Mouse (Mus musculus) ovary, postnatal 14 days (tissue): Measurements from ENCODE around the gene Dcp1b.
"Not testable (repeated sequence)": the region's sequence is repeated elsewhere in the genome, so short reads cannot be mapped to it uniquely, and the experiment has no call there.

Experiments
- DNase-seq: peaks from one replicate; pipeline ENCODE4 v3.0.0; 2022; ENCODE audit warnings: low spot score

Gene Dcp1b

DNA sequence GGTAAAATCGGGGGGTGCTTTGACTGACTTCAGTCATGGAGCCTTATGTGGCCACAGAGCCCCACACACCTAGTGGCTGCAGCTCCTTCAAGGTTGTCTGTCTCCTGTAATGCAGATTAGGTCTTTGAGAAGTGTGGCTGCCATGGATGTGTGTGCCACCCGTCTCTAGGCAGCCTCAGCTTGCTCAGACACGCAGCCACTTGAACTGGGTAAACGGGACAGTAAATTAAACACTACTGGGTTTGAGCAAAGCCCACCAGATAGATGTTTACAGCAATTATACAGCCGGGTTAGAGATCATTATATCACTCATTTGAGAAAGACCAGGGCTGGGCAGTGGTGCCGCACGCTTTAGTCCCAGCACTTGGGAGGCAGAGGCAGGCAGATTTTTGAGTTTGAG is 19.5 kb downstream of the Dcp1b start:
- no peak for DNase-seq

DNA sequence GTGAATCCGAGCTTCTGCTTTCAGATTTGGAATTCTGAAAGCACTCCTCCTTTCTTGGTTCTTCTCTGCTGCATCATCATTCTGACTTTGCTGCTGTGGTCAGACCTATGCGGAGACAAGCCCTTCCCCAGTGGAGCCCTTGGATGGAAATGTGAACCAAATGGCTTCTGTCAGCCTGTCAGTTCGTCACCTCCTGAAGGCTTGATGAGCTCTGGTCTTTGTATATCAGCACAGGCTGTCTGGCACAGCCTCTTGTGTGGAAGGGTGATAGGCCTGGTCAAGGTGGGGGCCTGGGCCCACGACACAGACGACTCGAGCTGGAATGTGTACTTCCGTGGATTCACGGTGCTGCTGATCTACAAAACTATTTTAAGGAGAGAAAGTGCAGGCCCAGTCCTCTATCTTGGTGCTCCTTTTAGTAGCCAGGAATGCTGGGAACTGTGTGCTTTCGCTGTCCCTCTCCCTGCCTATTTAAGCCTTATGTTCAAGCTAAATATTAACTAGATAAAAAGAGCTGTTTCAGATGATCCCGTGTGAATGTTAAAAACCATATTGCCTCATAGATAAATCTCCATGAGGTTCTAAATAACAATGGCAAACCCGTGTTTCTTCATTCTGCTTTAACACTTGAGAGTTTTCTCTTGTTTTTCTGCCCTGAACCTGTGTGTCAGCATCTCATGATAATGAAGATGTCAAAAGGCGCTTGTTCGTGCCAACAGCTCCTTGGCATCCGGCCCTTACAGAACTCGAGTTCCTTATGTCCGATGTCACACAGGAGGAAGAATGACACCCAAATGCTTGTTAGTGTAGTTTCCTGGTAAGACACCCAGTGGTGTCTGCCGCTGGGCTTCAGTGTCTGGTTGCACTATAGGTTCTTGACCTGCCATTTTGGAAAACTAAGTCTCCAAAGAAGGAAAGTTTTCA is 21.6 kb downstream of the Dcp1b start, which contains the start of gene Cacna1c:
Gene Cacna1c, minus strand, starts transcription at position 37 of the 924 bp plus-strand sequence.
- no peak for DNase-seq

DNA sequence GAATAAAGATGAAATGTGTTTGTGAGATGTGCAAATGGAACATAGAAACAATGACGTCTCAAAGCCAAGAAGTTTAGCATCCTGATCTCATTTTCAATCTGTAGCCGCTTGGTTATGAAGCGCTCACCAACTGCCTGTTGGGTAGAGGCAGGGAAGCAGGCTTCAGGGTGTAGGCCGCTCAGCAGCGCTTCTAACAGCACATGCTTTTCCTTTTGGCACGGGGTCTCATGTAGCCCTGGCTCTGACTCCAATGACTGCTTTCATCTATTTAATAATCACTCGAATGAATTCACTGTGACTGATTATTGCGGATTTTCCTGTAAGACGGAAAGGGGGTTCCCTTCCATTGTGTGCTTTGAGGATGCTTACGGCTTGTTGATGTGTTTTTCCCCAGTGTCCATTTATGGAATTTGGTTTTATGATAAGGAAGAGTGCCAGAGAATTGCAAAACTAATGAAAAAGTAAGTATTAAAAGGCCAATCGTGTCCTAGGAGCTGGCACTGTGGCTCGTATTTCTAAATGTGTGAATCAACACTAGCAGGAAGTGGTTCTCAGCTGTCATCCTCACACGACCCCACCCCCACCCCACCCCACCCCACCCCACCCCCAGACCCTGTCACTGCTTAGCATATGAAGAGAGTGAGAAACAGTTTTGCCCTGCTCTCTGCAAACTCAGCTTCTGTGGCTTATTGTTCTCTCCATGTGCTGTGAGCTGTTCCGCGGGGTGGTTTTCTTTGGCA is 23.7 kb downstream of the Dcp1b start:
- DNase-seq, result no peak

DNA sequence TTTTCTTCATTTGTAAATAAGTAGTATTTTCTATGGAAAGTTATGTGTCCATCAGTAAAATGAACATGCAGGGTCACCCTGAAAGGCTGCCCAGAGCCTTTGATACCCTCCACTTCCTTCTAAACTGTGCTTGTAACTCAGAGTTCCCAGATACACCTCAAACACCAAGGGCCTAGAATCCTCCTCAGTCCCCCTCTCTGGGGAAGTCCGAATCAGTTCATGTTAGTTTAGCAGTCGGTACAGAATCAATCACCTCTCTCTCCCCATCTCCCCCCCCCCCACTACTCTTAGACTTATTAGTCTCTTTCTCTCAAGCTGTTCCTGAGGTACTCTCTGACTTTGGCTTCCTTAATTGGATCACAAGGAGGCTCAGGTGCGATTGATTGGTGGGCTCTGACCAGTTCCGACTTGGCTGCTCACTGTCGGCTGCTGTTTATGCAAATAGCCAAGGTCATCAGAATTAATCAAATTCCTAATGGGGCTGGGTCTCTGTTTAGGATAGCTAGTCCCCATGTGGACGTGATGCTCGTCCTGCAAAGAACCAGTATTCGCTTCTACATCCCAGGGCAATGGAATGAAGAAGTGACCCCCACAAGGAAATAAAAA is 24.3 kb downstream of the Dcp1b start:
- DNase-seq, result no peak

DNA sequence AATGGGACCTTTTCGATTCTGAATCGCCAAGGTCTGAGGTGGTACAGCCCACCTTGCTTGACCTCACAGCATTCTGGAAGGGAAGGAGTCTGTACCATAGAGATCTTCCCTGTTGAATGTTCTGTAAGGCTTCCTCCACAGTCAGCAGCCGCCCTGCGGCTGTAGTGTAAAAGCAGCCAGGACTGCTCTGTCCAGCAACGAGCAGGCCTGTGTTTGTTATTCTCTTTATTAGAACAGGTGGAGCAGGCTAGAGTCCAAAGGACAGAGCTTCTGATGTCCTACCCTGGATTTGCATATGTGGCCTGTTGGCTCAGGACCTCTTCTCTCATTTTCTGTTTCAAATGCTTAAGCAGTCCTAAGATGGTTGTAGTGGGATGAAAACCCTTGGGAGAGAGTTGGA is 25.3 kb downstream of the Dcp1b start:
- no peak for DNase-seq

DNA sequence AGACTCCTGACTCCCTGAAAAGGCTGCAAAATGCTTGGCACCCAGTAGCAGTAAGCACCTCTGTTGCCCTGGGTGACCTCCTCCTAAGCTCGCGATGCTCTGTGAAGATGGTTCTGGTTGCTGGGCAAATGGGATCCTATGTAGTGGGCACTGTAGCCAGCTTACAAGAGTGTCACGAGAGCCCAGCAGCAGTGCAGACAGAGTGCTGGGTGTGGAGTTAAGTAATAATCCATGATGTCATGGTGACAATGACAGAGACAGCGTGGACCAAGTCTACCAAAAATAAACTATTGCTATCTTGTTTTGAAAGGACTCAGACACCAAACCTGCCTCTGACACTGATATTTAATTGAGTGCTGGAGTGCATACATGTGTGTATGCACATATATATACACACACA is 26.5 kb downstream of the Dcp1b start:
- DNase-seq, result no peak

DNA sequence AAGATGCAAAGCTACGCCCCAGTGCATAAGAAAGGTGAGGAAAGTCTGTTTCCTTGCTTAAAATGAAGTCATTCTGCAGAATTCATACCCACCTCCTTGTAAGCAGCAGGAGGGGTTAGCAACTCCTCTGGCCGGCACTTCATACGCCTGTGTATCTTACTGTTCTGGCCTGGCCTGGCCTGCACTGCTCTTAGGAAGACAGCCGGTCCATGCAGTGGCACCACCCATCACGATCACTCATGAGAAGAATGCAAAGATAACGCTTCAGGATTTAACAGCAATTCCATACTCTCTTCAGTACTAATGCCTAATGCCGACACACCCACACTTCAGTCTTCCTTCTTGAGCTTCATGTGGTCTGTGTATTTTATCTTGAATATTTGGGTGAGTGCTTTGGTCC is 29.2 kb downstream of the Dcp1b start:
- no peak for DNase-seq

DNA sequence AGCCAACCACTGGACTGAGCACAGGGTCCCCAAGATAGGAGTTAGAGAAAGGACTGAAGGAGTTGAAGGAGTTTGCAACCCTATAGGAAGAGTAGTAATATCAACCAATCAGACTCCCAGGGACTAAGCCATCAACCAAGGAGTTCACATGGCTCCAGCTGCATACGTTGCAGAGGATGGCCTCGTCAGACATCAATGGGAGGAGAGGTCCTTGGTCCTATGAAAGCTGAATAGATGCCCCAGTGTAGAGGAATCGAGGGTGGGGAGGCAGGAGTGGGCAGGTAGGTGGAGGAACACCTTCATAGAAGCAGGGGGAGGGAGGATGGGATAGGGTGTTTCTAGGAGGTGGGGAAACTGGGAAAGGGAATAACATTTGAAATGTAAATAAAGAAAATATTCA is 29.9 kb downstream of the Dcp1b start:
- DNase-seq, result no peak

DNA sequence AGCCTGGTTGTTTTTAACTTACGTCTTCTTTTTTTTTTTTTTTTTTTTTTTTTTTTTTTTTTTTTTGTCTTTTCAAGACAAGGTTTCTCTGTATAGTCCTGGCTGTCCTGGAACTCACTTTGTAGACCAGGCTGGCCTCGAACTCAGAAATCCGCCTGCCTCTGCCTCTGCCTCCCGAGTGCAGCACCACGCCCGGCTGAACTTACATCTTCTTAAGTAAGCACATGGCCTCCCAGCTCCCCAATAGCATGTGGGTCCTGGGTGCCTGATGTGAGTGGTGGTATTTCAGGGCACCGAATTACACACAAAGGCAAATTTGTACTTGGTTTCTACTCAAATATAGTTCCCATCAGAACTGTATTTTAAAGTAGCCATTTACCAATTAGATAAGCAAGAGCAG is 31.0 kb downstream of the Dcp1b start:
- not testable (repeated sequence) for DNase-seq

DNA sequence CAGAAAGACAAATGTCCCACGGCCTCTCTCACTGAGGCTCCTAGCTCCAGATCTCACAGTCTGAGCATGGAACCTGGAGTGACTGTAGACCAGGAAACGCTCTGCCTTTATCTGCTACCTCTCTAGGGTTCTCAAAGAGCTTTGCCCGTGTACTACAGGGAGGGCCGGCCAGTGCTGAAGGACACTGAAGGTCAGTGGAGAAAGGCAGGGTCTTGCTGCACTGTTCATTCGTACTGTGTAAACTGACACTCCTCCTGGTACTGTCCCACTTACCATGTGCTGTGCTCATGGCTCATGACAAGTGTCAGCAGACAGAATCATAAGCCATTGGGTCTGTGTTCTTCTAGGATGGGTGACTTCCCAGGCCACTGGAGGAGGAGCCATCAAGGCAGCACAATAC is 38.3 kb downstream of the Dcp1b start:
- DNase-seq, result no peak

DNA sequence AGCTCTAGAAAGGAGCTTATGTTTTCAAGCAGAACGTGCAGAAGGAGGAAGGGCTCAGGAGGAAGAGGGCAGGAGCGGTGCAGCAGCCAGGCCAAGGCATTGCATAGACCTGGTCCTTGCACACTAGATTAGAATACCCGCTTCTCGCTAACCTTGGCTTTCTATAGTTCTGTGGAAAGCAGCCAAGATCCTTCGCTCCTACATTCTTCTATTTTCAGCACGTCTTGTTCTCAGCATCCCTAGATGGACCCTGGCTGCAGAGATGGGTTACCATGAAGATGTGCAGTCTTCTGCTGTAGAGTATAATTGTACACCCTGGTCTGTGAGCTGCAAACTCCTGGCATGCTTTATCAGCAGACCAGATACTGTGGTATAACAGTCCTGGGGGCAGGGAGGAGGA is 39.1 kb downstream of the Dcp1b start:
- no peak for DNase-seq

DNA sequence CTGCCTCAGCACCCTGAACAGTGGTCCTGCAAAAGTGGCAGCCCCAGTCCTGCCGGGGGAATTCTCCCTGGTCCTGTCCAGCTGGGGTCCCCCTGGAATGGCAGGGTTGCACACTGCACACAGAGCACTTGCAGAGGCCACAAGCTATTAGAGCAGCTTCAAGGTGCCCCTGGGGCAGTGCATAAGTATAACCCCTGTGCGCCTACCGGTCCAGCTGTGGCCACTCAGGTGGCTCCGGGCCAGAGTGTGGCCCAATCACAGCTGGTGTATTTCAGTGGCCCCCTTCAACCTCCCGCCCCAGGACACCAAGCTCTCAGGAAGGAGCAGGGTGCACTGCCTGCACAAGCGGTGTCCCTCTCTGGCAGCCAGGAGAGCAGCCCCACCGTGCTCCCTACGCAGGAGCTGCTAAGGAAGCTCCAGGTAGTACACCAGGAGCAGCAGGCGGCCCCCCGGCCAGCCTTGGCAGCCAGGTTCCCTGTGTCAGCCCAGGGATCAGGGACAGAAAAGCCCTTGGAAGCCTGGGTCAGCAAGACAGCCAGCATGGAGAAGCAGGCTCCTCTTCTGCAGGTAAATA is 40.1 kb downstream of the Dcp1b start:
- no peak for DNase-seq

DNA sequence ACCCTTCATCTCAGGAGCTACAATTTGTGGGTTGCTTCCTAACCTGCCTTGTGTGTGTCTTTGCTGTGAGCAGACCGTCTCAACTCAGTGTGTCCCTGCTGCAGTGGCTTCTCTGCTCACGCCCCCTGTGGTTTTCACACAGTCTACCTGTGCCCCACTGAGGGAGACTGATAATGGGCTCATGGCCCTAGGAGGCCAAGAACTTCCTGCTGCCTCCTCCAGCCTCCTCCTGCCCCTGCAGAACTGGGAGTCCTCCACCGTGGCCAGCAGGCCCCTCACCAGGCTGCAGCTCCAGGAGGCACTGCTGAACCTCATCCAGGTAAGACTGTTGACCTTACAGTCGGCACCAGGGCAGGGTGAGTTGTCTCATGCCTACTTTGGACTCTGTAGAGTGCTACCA is 42.6 kb downstream of the Dcp1b start:
- DNase-seq, result no peak

DNA sequence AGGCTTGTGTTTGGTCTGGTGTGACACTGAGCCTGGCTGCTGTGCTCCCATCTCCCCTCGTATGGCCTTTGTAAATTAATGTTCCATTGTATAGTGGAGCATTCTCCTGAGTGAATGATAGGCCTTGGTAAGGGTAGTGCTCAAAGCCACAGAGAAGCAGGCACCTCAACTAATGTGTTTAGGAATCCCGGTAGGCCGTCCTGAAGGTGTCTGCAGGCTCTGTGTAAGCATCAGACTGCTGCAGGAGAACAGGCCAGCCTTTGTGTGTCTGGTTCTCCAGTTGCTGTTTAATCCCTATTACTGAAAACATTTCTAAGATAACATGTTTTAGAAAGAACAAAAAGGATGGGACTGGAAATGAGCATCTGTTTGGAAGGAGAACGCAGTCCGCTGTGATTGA is 43.5 kb downstream of the Dcp1b start:
- no peak for DNase-seq

DNA sequence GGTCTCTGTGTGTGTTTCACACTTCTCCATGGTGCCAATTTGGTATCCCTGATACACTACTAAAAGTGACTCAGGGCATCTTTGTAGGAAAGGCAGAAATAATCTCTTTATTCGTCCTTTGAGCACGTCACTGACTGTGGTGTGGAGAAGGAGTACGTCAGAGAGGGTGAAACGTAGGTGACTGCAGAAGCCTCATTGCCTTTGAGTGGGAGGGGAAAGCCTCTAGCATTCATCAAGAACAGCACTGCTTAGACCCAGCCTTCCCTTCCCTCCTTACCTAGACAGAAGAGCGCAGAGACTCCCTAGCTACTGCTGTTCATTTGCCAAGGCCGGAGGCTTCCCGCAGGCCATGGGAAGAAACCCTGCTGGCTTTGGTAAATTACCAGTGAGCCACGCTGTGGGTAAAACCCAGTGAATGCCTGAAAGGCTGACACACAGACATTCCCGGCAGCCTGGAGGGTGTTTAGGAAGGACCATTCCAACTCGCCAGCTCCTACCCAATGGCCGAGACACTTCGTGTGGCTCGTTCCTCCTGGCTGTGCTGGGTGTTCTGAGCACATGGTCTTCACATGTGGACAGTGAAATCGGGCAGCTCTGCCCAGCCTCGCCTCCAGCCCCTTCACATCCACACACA is 44.3 kb downstream of the Dcp1b start:
- DNase-seq, result no peak

DNA sequence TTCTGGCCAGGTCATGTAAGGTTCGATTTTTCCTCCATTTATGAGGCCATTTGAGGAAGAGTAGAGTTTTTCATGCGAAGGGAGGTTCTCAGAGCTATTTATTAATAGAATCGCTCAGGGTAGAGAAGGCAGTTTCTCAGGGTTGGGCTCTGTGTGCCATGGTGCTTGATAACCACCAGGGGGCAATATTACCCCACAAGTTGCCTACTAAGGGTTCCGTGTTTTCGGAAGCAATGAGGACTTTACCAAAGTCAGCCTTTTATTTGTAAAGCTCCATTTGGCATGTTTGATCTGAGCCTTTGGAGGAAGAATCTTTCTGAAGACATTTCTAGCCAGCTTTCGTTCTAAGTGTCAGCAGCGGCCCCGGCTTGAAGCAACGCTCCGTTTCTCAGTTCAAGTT is 45.2 kb downstream of the Dcp1b start:
- DNase-seq, result peak; percentile 60

DNA sequence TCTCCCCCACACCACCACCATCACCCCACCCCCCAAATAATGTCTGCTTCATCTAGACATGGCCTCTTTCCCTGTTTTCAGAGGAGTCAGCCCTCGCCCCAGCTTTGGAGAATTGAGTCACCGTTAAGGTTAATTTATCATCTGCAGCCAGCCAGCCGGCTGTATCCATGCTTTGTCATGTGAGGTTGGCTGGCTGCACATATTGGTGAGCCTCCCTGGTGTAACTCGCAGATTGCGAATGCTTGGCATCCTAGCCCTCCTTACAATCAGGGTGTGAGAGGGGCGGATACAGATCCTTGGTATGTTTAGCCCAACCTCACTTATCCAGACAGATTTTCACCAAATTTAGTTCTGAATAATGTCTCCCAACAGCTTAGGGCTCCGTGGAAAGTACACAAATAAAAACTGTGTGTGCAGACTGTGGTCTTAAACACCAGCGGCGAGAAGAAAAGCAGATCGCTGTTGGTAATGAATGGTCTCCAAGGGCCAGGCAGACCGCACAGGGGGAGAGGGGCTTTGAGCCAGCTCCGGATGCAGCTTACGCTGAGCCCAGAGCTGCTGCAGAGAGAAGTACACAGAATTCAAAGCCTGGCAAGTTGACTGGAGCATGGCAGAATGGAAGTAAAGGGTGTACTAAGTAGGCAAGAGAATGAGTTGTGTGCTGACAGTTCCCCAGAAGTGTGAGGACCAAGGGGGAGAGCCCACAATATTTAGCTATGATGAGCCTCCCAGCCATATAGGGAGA is 49.6 kb downstream of the Dcp1b start:
- DNase-seq, result no peak

DNA sequence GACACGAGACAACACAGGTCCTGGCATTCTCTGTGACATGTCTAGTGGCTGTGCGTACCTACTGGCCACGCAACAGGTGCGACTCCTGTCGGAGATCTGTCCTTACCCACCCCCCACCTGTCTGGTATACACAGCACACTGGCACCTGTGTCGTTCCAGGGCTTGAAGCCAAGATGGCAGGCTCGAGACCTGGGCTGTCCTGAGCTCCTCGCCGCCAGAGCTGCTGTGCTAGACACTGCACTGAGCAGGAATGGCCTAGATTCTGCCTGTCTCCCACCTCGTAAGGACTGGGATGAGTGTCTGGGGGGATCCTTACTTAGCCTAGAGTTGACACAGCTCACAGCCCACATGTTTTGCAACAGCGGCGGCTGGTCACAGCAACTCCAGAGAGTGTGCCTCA is 50.2 kb downstream of the Dcp1b start:
- no peak for DNase-seq

DNA sequence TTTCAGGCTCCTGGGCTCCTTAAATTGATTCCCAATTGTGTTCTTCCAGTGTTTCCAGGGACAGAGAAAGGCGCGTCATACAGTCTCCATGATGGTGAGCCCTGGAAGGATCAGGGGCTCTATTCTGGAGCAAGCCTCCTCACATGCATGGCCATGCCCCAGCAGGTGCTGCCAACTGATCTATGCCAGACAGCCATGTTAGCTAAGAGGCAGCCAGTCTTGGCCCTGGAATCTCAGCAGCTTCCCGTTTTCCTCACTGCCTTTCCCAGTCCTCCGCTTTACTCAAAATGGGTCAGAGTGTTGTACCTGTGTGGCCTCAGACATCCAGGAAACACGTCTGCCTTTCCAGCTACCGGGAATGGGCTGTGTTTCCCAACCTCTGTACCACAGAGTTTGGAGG is 50.7 kb downstream of the Dcp1b start:
- DNase-seq, result no peak

DNA sequence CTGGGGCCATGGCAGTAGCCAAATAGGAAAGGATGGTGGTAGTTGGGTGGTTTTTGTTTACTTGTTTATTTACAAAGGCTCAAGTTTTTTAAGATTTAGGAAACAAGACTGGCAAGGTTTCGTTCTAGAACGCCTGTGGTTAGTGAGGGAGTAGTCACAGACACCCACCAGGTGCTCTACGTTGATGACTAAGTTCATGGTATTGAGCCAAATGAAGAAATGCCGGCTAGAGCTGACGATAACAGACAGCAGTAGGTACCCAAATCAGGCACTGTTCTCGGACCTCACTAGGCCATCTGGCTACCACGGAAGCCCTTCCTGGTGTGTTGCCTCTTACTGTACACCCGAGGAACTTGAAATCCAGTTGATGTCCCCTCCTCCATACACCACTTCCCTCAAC is 51.9 kb downstream of the Dcp1b start:
- no peak for DNase-seq

DNA sequence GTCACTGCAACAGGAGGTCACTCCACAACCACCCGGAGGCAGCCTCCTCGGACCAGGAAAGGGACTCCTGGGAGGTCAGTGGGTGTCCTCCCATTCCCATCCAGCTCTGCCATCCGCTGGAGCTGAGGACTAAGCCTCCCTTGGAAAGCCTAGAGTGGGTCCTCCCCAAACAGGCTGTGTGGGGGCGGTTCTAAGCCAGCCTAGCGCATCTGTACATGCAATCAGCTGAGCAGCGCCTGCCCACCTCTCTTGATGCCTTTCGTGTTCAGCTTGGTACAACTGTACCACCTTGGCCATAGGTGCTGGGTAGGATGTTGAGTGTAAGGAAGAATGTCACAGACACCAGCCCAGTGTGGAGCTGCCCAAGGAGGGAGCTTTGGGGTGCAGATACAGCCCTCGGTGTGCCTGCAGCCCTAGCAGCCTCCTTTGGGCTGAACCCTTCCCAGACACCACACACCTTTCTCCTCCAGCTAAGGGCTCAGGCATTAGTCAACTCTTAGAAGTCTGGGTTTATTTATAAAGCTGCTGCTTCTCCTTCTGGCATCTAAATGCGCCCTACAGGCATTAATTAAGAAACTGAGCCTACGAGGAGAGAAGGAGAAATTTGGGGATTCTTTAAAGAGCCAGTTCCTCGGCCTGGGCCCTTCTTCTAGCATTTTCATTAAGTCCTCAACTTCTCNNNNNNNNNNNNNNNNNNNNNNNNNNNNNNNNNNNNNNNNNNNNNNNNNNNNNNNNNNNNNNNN is 54.0 kb downstream of the Dcp1b start:
- DNase-seq, result no peak
